Mouse (Mus musculus): ENCODE measurements around the gene Nelfb. TPM values are rescaled to one million over a fixed set of nuclear protein-coding genes. Genes with fewer than 3 reads are reported as not detected.
A peak's percentile ranks its signal among the peaks of the same experiment; 100 is the strongest.

Gene Nelfb
- polyA plus RNA-seq, 2 experiments from 2014 or later = 48.2 to 55.8 TPM

- ATAC-seq = no peak
These were observed 36.2 kb downstream of the Nelfb start for GRCm38 (mm10) chr2:25174866-25175689.

GRCm38 (mm10) chr2:25173821-25174220 lies 37.5 kb downstream of the Nelfb start:
- ATAC-seq = no peak

- ATAC-seq = no peak
These were observed 38.7 kb downstream of the Nelfb start for GRCm38 (mm10) chr2:25172629-25173028.

GRCm38 (mm10) chr2:25171769-25172153 lies 39.5 kb downstream of the Nelfb start:
- no peak for ATAC-seq

GRCm38 (mm10) chr2:25171101-25171768 lies 40.1 kb downstream of the Nelfb start:
- ATAC-seq = no peak

- peak; percentile 64 for ATAC-seq
These were observed 40.8 kb downstream of the Nelfb start for GRCm38 (mm10) chr2:25170326-25171100.

- no peak for ATAC-seq
These were observed 41.5 kb downstream of the Nelfb start for GRCm38 (mm10) chr2:25169778-25170177.

- ATAC-seq = no peak
These were observed 42.7 kb downstream of the Nelfb start for GRCm38 (mm10) chr2:25168665-25168978.

GRCm38 (mm10) chr2:25167919-25168664 lies 43.2 kb downstream of the Nelfb start:
- ATAC-seq = peak; percentile 23

GRCm38 (mm10) chr2:25167481-25167880 lies 43.8 kb downstream of the Nelfb start:
- no peak for ATAC-seq

- ATAC-seq = peak; percentile 74
These were observed 53.6 kb downstream of the Nelfb start for GRCm38 (mm10) chr2:25157655-25158054.

GRCm38 (mm10) chr2:25156990-25157389 lies 54.3 kb downstream of the Nelfb start:
- peak; percentile 34 for ATAC-seq

- ATAC-seq = no peak
These were observed 55.1 kb downstream of the Nelfb start for GRCm38 (mm10) chr2:25156177-25156576.

- ATAC-seq = no peak
These were observed 59.9 kb downstream of the Nelfb start for GRCm38 (mm10) chr2:25151280-25151956.

Other genes starting within 250 kb of the Nelfb start
- 10 to 100 TPM; 34.2 to 42.6 TPM for gene Dph7, start 249.1 kb downstream of the Nelfb start, polyA plus RNA-seq (2017; shearing (Covaris generic))
- 10 to 100 TPM; 91.6 to 98.5 TPM for gene Mrpl41, start 236.4 kb downstream of the Nelfb start, polyA plus RNA-seq (2017; shearing (Covaris generic))
- gene Pnpla7, start 235.5 kb downstream of the Nelfb start, polyA plus RNA-seq (2017; shearing (Covaris generic)) = 100 to 1,000 TPM in 1 of 2 experiments, 10 to 100 TPM in 1; 65.8 to 117 TPM
- gene Nsmf, start 157.1 kb downstream of the Nelfb start, polyA plus RNA-seq (2017; shearing (Covaris generic)) = 10 to 100 TPM in 1 of 2 experiments, 1 to 10 TPM in 1; 8.6 to 13.7 TPM
- gene Entpd8, start 131.2 kb downstream of the Nelfb start, polyA plus RNA-seq (2017; shearing (Covaris generic)) = under 1 TPM in 1 of 2 experiments, not detected in 1; 0.52 TPM
- 1 to 10 TPM; 5.5 to 7.0 TPM for gene Noxa1, start 116.3 kb downstream of the Nelfb start, polyA plus RNA-seq (2017; shearing (Covaris generic))
- under 1 TPM in 1 of 2 experiments, not detected in 1; 0.28 TPM for gene Nrarp, start 30.7 kb downstream of the Nelfb start, polyA plus RNA-seq (2017; shearing (Covaris generic))
- gene Tor4a, start 14.6 kb downstream of the Nelfb start, polyA plus RNA-seq (2017; shearing (Covaris generic)) = 10 to 100 TPM; 60.5 to 94.3 TPM
- gene Stpg3, start 3.1 kb upstream of the Nelfb start, polyA plus RNA-seq (2017; shearing (Covaris generic)) = not detected
- gene Fam166a, start 7.3 kb upstream of the Nelfb start, polyA plus RNA-seq (2017; shearing (Covaris generic)) = not detected
- gene Tubb4b, start 13.2 kb upstream of the Nelfb start, polyA plus RNA-seq (2017; shearing (Covaris generic)) = 100 to 1,000 TPM in 1 of 2 experiments, 10 to 100 TPM in 1; 94.5 to 120 TPM
- gene Slc34a3, start 22.9 kb upstream of the Nelfb start, polyA plus RNA-seq (2017; shearing (Covaris generic)) = not detected
- gene Rnf224, start 25.3 kb upstream of the Nelfb start, polyA plus RNA-seq (2017; shearing (Covaris generic)) = not detected
- gene Rnf208, start 30.8 kb upstream of the Nelfb start, polyA plus RNA-seq (2017; shearing (Covaris generic)) = under 1 TPM; 0.38 to 0.57 TPM
- not detected for gene Cysrt1, start 31.0 kb upstream of the Nelfb start, polyA plus RNA-seq (2017; shearing (Covaris generic))
- 1 to 10 TPM; 5.9 to 7.1 TPM for gene AL732309.1, start 35.4 kb upstream of the Nelfb start, polyA plus RNA-seq (2017; shearing (Covaris generic))
- 10 to 100 TPM in 1 of 2 experiments, 1 to 10 TPM in 1; 9.5 to 10.4 TPM for gene Tmem203, start 44.0 kb upstream of the Nelfb start, polyA plus RNA-seq (2017; shearing (Covaris generic))
- 1 to 10 TPM; 1.8 to 3.8 TPM for gene Tprn, start 51.1 kb upstream of the Nelfb start, polyA plus RNA-seq (2017; shearing (Covaris generic))
- 100 to 1,000 TPM; 124 to 131 TPM for gene Ssna1, start 60.9 kb upstream of the Nelfb start, polyA plus RNA-seq (2017; shearing (Covaris generic))
- 10 to 100 TPM; 34.8 to 54.1 TPM for gene Anapc2, start 61.0 kb upstream of the Nelfb start, polyA plus RNA-seq (2017; shearing (Covaris generic))
- not detected for gene Tmem210, start 76.7 kb upstream of the Nelfb start, polyA plus RNA-seq (2017; shearing (Covaris generic))
- gene Lrrc26, start 78.4 kb upstream of the Nelfb start, polyA plus RNA-seq (2017; shearing (Covaris generic)) = not detected
- not detected for gene Grin1, start 107.7 kb upstream of the Nelfb start, polyA plus RNA-seq (2017; shearing (Covaris generic))
- 10 to 100 TPM; 21.7 to 32.4 TPM for gene Man1b1, start 120.8 kb upstream of the Nelfb start, polyA plus RNA-seq (2017; shearing (Covaris generic))
- gene Dpp7, start 144.9 kb upstream of the Nelfb start, polyA plus RNA-seq (2017; shearing (Covaris generic)) = 10 to 100 TPM; 15.5 to 24.6 TPM
- gene Uap1l1, start 154.2 kb upstream of the Nelfb start, polyA plus RNA-seq (2017; shearing (Covaris generic)) = 10 to 100 TPM; 18.0 to 18.8 TPM
- 1 to 10 TPM in 1 of 2 experiments, under 1 TPM in 1; 0.58 to 1.2 TPM for gene Sapcd2, start 160.8 kb upstream of the Nelfb start, polyA plus RNA-seq (2017; shearing (Covaris generic))
- not detected for gene Entpd2, start 184.4 kb upstream of the Nelfb start, polyA plus RNA-seq (2017; shearing (Covaris generic))
- 1 to 10 TPM; 1.4 to 2.3 TPM for gene Npdc1, start 187.9 kb upstream of the Nelfb start, polyA plus RNA-seq (2017; shearing (Covaris generic))
- 10 to 100 TPM in 1 of 2 experiments, 1 to 10 TPM in 1; 4.0 to 11.7 TPM for gene Fut7, start 211.8 kb upstream of the Nelfb start, polyA plus RNA-seq (2017; shearing (Covaris generic))
- gene Abca2, start 217.2 kb upstream of the Nelfb start, polyA plus RNA-seq (2017; shearing (Covaris generic)) = 10 to 100 TPM; 31.9 to 45.3 TPM
- gene Clic3, start 245.3 kb upstream of the Nelfb start, polyA plus RNA-seq (2017; shearing (Covaris generic)) = 1 to 10 TPM; 1.2 to 2.2 TPM
- 100 to 1,000 TPM in 1 of 2 experiments, 10 to 100 TPM in 1; 74.7 to 102 TPM for gene Paxx, start 249.6 kb upstream of the Nelfb start, polyA plus RNA-seq (2017; shearing (Covaris generic))